Mouse (Mus musculus): ENCODE measurements around the gene Lrrc36.

The Lrrc36 gene

GRCm38 (mm10) chr8:105413391-105413790, at the start of gene Lrrc36, which contains the start of gene Kctd19:
Gene Lrrc36, plus strand, starts transcription at chr8:105413571.
Gene Kctd19, minus strand, starts transcription at chr8:105413502.
- Histone ChIP-seq H3K4me3 (replicated peaks; ENCODE audit: low read length) (peak within 1 kb of the TSS; percentile 72), H3K4me1 (replicated peaks; ENCODE audit: low read depth, low read length) (peaks cover 11% of the 10 kb centered on the region), H3K27me3 (ENCODE audit: insufficient read depth, low read length) (peaks cover 18% of the 10 kb centered on the region), H3K9me3 (ENCODE audit: low read length) (peaks cover 11% of the 10 kb centered on the region), H3K36me3 (ENCODE audit: insufficient read depth, low read length) (no peaks in the 10 kb centered on the region)
- TF ChIP-seq NANOG (IDR thresholded peaks at IDR 0.05; ENCODE audit: borderline replicate concordance, low read length): no peak
- no peak for TF ChIP-seq POU5F1 (IDR thresholded peaks at IDR 0.05; ENCODE audit: borderline replicate concordance, low read length)
- TF ChIP-seq CTCF (conservative IDR thresholded peaks at IDR 0.05; ENCODE audit: low read length): peak; percentile 10; the same call in 1 of the 2 replicates

- Histone ChIP-seq H3K27me3 (ENCODE audit: insufficient read depth, low read length) (0 out of 2 replicates have a peak, but pooled peaks cover 4% of the 10 kb centered on the region), H3K9me3 (ENCODE audit: low read length) (no peaks in the 10 kb centered on the region), H3K36me3 (ENCODE audit: insufficient read depth, low read length) (peaks cover 43% of the 10 kb centered on the region), H3K4me1 (replicated peaks; ENCODE audit: low read depth, low read length) (peaks cover 21% of the 10 kb centered on the region), H3K4me3 (replicated peaks; ENCODE audit: low read length) (no peak overlapping the region)
- no peak for TF ChIP-seq POU5F1 (IDR thresholded peaks at IDR 0.05; ENCODE audit: borderline replicate concordance, low read length)
- peak; percentile 49 for TF ChIP-seq CTCF (conservative IDR thresholded peaks at IDR 0.05; ENCODE audit: low read length)
Observed at GRCm38 (mm10) chr8:105367107-105367506, 46.3 kb upstream of the Lrrc36 start.

DNA sequence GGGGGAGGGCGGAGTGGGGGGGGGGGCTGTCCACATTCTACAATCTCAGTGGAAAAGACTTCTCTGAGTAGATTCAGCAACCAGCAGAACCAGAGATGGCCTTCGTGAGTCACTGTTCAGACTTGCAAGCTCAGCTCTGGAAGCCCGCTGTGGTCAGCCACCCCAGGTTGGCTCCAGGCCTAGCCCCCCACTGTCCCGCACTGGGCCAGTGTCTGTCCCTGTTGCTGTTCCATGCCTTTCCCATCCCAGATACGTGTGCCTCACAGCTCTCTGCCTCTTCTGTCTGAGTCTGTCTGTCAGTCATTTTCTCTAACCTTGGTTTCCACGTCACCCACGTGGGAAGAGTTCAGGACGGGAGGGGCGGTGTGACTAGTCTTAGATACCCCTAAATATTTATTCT, 40.9 kb upstream of the Lrrc36 start:
- TF ChIP-seq POU5F1 (IDR thresholded peaks at IDR 0.05; ENCODE audit: borderline replicate concordance, low read length): no peak
- no peak overlapping the region for H3K4me3 ChIP-seq (replicated peaks; ENCODE audit: low read length)
- H3K27me3 ChIP-seq (ENCODE audit: insufficient read depth, low read length): peaks cover 53% of the 10 kb centered on the region
- peaks cover 13% of the 10 kb centered on the region for H3K36me3 ChIP-seq (ENCODE audit: insufficient read depth, low read length)
- H3K9me3 ChIP-seq (ENCODE audit: low read length): peaks cover 10% of the 10 kb centered on the region; the same call in 1 of the 2 replicates
- peaks cover 26% of the 10 kb centered on the region for H3K4me1 ChIP-seq (replicated peaks; ENCODE audit: low read depth, low read length)

- H3K9me3 ChIP-seq (ENCODE audit: low read length): peaks cover 10% of the 10 kb centered on the region; the same call in 1 of the 2 replicates
- peaks cover 59% of the 10 kb centered on the region for H3K27me3 ChIP-seq (ENCODE audit: insufficient read depth, low read length)
- H3K4me1 ChIP-seq (replicated peaks; ENCODE audit: low read depth, low read length): peaks cover 27% of the 10 kb centered on the region
- TF ChIP-seq POU5F1 (IDR thresholded peaks at IDR 0.05; ENCODE audit: borderline replicate concordance, low read length): no peak
- peaks cover 8% of the 10 kb centered on the region for H3K36me3 ChIP-seq (ENCODE audit: insufficient read depth, low read length)
- peak within 1 kb of the TSS; percentile 58 for H3K4me3 ChIP-seq (replicated peaks; ENCODE audit: low read length)
Observed at GRCm38 (mm10) chr8:105373032-105373431, 40.3 kb upstream of the Lrrc36 start, which contains the start of gene Plekhg4. Gene Plekhg4, plus strand, starts transcription at chr8:105373274.

GRCm38 (mm10) chr8:105374513-105374966, 38.8 kb upstream of the Lrrc36 start:
- peaks cover 10% of the 10 kb centered on the region; the same call in 1 of the 2 replicates for H3K9me3 ChIP-seq (ENCODE audit: low read length)
- peak overlapping the region; percentile 58 for H3K4me3 ChIP-seq (replicated peaks; ENCODE audit: low read length)
- TF ChIP-seq NANOG (IDR thresholded peaks at IDR 0.05; ENCODE audit: borderline replicate concordance, low read length) (no peak), CTCF (conservative IDR thresholded peaks at IDR 0.05; ENCODE audit: low read length) (peak; percentile 88)
- peaks cover 69% of the 10 kb centered on the region for H3K27me3 ChIP-seq (ENCODE audit: insufficient read depth, low read length)
- H3K4me1 ChIP-seq (replicated peaks; ENCODE audit: low read depth, low read length): peaks cover 40% of the 10 kb centered on the region
- no peaks in the 10 kb centered on the region for H3K36me3 ChIP-seq (ENCODE audit: insufficient read depth, low read length)

DNA sequence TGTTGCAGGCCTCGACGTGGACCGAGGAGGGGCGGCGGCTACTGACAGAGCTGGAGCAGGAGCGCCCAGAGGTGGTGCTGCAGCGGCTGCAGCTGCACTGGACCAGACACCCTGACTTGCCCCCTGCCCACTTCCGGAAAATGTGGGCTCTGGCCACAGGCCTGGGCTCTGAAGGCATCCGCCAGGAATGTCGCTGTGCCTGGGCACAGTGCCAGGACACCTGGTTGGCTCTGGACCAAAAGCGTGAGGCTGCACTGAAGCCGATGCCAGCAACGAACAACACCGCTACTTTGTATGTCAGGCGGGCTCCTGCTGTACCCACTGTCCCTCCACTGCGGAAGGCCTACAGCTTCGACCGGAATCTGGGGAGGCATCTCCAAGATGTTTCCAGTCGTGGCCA, 34.7 kb upstream of the Lrrc36 start:
- TF ChIP-seq CTCF (conservative IDR thresholded peaks at IDR 0.05; ENCODE audit: low read length) (no peak), NANOG (IDR thresholded peaks at IDR 0.05; ENCODE audit: borderline replicate concordance, low read length) (no peak), POU5F1 (IDR thresholded peaks at IDR 0.05; ENCODE audit: borderline replicate concordance, low read length) (no peak)
- Histone ChIP-seq H3K9me3 (ENCODE audit: low read length) (peaks cover 10% of the 10 kb centered on the region; the same call in 1 of the 2 replicates), H3K36me3 (ENCODE audit: insufficient read depth, low read length) (no peaks in the 10 kb centered on the region), H3K4me3 (replicated peaks; ENCODE audit: low read length) (peak overlapping the region; percentile 74), H3K4me1 (replicated peaks; ENCODE audit: low read depth, low read length) (peaks cover 27% of the 10 kb centered on the region), H3K27me3 (ENCODE audit: insufficient read depth, low read length) (peaks cover 85% of the 10 kb centered on the region)

DNA sequence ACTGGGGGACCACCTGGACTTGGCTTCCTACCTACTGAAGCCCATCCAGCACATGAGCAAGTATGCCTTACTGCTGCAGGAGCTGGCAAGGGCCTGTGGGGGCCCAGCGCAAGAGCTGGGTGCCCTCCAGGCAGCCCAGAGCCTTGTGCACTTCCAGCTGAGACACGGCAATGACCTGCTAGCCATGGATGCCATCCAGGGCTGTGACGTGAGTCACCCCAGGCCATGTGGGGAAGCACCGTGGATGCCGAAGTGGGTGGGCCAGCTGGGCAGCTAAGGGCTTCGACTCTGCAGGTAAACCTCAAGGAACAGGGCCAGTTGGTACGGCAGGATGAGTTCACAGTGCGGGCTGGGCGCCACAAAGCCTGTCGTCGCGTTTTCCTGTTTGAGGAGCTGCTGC, 33.1 kb upstream of the Lrrc36 start:
- Histone ChIP-seq H3K27me3 (ENCODE audit: insufficient read depth, low read length) (peaks cover 70% of the 10 kb centered on the region), H3K9me3 (ENCODE audit: low read length) (peaks cover 3% of the 10 kb centered on the region; the same call in 1 of the 2 replicates), H3K4me3 (replicated peaks; ENCODE audit: low read length) (no peak overlapping the region), H3K4me1 (replicated peaks; ENCODE audit: low read depth, low read length) (peaks cover 21% of the 10 kb centered on the region), H3K36me3 (ENCODE audit: insufficient read depth, low read length) (no peaks in the 10 kb centered on the region)
- no peak for TF ChIP-seq POU5F1 (IDR thresholded peaks at IDR 0.05; ENCODE audit: borderline replicate concordance, low read length)
- no peak for TF ChIP-seq NANOG (IDR thresholded peaks at IDR 0.05; ENCODE audit: borderline replicate concordance, low read length)
- no peak for TF ChIP-seq CTCF (conservative IDR thresholded peaks at IDR 0.05; ENCODE audit: low read length)

DNA sequence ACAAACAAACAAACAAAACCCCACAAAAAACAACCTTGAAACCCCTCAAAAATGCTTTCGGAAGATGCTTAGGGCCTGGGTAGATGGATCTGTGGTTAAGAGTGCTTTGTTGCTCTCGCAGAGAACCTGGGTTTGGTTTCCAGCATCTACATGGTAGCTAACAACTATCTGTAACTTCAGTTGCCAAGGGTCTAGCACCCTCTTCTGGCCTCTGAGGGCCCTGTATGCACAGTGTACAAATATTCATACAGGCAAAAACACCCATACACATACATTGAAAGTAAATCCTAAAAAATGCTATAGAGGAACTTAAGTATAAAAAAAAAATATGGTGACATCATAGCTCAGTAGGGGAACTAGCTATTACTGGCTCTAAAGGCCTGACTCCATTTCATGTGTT, 29.3 kb upstream of the Lrrc36 start:
- H3K27me3 ChIP-seq (ENCODE audit: insufficient read depth, low read length): peaks cover 46% of the 10 kb centered on the region
- TF ChIP-seq NANOG (IDR thresholded peaks at IDR 0.05; ENCODE audit: borderline replicate concordance, low read length) (no peak), CTCF (conservative IDR thresholded peaks at IDR 0.05; ENCODE audit: low read length) (peak; percentile 27)
- H3K4me3 ChIP-seq (replicated peaks; ENCODE audit: low read length): no peak overlapping the region
- no peaks in the 10 kb centered on the region for H3K9me3 ChIP-seq (ENCODE audit: low read length)
- H3K4me1 ChIP-seq (replicated peaks; ENCODE audit: low read depth, low read length): peaks cover 10% of the 10 kb centered on the region; the same call in 1 of the 2 replicates
- no peaks in the 10 kb centered on the region for H3K36me3 ChIP-seq (ENCODE audit: insufficient read depth, low read length)

DNA sequence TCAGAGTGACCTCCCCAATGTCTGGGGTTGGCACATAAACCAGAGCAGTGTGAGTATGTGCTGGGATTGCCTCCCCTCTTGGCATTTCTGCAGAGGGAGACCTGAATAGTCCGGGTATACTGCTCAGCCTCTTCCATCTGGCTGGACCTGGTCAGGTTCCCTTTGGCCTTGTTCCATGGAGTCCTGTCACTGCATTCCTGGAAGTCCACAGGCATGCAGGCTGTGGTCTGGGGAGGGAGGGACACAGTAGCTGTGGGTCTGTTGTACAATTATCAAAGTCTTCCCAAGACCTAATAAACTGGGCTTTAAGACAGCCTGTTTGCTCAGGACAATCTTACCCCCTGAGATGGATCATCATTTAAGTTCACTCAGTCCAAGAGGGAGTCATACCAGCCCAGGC, 26.2 kb upstream of the Lrrc36 start:
- Histone ChIP-seq H3K4me1 (replicated peaks; ENCODE audit: low read depth, low read length) (no peaks in the 10 kb centered on the region), H3K36me3 (ENCODE audit: insufficient read depth, low read length) (no peaks in the 10 kb centered on the region), H3K9me3 (ENCODE audit: low read length) (no peaks in the 10 kb centered on the region; the same call in 1 of the 2 replicates), H3K27me3 (ENCODE audit: insufficient read depth, low read length) (peaks cover 27% of the 10 kb centered on the region), H3K4me3 (replicated peaks; ENCODE audit: low read length) (no peak overlapping the region)
- no peak for TF ChIP-seq CTCF (conservative IDR thresholded peaks at IDR 0.05; ENCODE audit: low read length)
- no peak for TF ChIP-seq POU5F1 (IDR thresholded peaks at IDR 0.05; ENCODE audit: borderline replicate concordance, low read length)
- no peak for TF ChIP-seq NANOG (IDR thresholded peaks at IDR 0.05; ENCODE audit: borderline replicate concordance, low read length)

All from E14TG2a.4 (cell line).